Mouse (Mus musculus) stomach, postnatal 0 days (tissue): ENCODE measurements at regions not wholly inside any gene's neighbourhood (a gene's known extent, or its start where the extent isn't known, plus 50 kb on each side); places are given as distances from the start of the nearest gene placed in this dataset.

Source experiments
- CTCF ChIP-seq: IDR thresholded peaks from 2 replicates; pipeline ENCODE4 v1.5.1; 2016; ENCODE audit warnings: antibody characterized with exemption, low read depth, mild to moderate bottlenecking, moderate library complexity
- EP300 ChIP-seq: optimal IDR thresholded peaks from 2 replicates; pipeline ENCODE3; 2016; ENCODE audit warnings: antibody characterized with exemption

- TF ChIP-seq CTCF: no peak
- TF ChIP-seq EP300: no peak
Measured at GRCm38 (mm10) chr1:90271326-90271725, 67.5 kb downstream of the Ackr3 start.
